Mouse (Mus musculus): ENCODE results near the gene Cpne6. TPM values are rescaled to one million over a fixed set of nuclear protein-coding genes. Genes with fewer than 3 reads are reported as not detected.
A peak's percentile ranks its signal among the peaks of the same experiment; 100 is the strongest.

Cpne6 gene
- total RNA-seq, 2 experiments from 2014 or later, result not detected

- DNase-seq, result peak; percentile 88 to 90
Observed at GRCm38 (mm10) chr14:55497449-55497821, 12.8 kb upstream of the Cpne6 start.

GRCm38 (mm10) chr14:55505612-55506011, 4.6 kb upstream of the Cpne6 start:
- DNase-seq, result no peak

DNA sequence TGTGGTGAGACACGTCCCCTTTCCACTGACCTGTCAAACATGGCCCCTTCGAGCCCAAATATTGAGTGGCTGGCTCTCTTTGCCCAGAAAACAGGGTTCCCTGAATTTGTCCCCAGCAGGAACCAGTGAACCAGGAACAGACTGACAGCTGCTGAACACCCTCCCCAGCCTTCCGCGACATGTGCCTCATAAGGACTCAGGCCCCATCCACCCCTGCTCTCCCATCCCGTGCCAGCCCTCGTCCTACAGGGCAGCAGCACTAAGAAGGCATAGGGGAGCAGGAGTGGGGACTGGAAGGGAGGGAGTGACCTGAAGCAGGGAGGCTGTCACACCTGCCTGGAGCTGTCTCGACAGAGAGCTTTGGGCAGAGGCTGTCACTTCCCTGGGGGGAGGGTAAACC, 2.4 kb upstream of the Cpne6 start:
- DNase-seq, result no peak

DNA sequence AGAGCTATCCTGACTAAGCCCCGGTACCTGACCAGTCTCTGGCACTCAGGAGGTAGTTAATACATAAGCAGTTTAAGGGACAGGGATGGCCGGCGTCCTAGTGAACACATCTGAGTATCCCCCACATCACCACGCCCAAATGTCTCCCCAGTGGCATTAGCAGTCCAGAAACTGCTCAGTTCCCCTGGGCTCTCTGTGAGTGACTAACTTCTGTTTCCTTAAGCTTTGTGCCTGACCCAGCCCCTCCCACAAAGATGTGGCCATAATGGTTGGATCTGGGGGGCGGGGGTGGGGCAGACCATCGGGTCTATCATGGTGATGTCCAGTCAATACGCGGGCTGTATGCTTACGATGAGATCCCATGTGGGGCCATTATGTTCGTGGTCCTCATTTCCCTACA, 705 bp upstream of the Cpne6 start:
- no peak for DNase-seq

- DNase-seq, result no peak
Observed at GRCm38 (mm10) chr14:55511037-55511436, 792 bp downstream of the Cpne6 start.

DNA sequence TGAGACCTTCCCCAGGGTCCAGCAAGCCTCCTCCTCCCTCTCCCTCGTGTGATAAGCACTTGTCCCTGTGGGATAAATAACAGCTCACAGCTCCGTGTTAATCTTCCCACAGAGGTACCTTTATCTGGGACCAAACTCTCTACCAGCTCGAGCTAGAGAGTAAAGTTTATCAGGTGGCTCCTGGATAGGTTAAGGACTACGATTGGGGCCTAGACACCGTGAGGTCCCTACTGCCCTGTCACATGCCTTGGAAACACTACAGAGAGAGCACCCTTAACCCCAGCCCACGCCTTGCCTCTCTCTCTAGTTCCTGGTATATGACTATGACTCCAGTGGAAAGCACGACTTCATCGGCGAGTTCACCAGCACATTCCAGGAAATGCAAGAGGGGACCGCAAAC, 3.7 kb downstream of the Cpne6 start:
- no peak for DNase-seq

GRCm38 (mm10) chr14:55515846-55516245, 5.6 kb downstream of the Cpne6 start:
- no peak for DNase-seq

DNA sequence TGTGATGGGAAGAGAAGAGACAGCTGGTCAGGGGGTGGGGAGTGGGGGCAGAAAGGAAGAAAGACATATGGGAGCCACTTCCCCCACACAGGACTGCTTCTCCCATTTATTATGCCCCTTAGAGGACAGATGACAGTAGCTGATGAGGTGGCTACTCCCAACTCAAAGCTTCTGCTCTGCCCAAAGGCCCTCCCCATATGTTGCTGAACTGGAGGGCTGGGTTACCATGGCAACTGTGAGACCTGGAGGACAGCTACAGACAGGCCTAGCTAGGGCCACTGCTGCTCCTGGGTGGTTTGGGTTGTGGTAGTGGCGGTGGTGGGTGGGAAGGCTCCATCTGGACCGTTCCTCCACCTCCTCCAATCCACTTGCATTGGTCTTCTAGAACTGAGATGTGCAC, 8.7 kb downstream of the Cpne6 start:
- DNase-seq, result no peak

DNA sequence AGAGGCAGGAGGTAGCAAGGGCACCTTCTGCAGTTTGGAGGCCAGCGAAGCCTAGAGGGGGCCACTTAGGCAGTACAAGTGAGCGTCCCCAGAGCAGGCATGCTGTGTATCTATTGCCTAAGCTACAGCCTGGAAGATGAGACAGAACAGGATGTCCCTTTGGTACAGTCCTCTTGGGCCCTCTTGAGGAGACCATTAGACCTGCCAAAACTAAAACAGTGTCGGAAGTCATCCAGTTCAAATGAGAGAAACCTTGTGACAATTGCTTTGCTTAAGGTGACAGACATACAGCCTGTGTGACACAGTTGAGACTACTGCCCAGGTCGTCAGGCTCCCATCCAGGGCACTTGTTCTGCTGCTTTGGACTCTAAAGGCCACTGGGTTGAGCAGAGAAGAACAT, 9.4 kb downstream of the Cpne6 start:
- DNase-seq, result no peak

DNA sequence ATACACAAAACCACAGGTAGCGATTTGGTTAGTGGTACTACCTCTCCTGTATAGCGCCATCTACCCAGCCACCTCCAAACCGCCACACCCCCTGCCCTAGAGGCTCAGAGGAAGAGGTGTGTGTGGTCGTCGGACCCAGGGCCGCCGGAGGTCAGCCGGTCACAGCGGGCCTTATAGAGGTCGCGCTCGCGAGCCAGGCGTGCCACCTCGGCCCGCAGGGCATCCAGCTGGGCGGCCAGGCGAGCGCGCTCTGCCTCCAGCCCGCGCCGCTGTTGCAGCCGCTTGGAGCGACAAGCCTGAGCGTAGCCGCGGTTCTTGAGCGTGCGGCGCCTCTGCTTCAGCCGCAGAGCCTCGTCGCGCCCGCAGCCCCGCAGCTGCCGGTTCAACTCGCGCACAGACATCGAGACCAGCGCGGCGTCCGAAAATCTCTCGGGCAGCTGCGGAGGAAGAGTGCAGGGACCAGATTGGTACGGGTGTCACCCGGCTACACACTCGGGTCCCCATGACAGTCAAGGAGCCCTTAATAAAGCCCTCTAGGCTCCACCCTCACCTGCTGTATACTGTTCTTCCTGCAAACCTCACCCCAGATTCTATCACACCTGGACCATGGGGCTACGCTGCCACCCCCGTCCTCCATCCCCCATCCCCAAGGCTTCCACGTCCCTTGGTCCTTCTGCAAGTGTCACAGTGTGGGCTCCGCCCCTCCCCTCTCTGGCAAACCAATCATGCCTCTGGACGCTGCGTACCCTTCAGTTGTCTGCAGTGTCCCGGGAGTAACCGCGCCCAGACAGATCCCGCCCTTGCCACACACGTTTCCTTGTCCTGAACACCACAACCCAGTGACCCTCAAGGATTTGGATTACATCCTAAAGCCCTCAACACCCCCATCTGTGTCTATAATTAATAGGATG, 10.5 kb downstream of the Cpne6 start:
- DNase-seq, result peak; percentile 39 to 46

DNA sequence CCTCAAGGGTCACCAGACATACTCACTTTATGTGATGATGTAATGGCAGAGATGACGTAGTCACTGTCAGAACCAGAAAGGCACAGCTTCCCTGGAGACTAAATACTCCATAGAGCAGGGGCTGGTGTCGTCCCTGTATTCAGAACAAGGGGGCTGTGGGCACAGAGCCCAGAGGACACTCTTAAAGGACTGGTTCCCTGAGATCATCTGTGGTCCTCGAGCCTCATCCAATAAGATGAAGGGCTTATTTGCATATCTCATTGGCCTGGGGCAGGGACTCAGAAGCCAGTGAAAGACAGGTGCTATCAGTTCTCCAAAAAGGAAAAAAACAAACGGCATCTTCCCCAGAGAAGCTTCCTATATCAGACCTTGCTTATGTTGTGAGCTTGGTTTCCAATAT, 13.8 kb downstream of the Cpne6 start:
- no peak for DNase-seq

DNA sequence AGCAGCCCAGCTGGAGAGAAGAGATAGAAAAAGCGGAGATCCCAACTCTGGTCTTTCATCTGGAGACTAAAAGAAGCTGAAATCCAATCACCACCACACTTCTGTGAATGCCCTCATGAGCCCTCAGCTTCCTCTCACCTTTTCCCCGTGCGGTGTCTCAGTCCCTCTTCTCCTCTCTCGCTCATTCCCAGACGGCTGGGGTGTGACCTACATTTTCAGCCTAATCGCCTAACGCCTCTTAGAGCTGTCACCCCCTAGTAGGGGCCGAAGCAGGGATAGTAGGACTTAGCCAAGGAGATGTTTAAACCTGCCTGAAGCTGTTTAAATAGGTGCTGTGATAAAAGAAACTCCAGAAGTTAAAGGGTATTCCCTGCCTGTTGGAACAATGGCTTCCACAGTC, 14.5 kb downstream of the Cpne6 start, which contains the start of gene Nrl:
TSS of gene Nrl (minus strand) at position 197 of the 400 bp plus-strand sequence.
- no peak for DNase-seq

DNA sequence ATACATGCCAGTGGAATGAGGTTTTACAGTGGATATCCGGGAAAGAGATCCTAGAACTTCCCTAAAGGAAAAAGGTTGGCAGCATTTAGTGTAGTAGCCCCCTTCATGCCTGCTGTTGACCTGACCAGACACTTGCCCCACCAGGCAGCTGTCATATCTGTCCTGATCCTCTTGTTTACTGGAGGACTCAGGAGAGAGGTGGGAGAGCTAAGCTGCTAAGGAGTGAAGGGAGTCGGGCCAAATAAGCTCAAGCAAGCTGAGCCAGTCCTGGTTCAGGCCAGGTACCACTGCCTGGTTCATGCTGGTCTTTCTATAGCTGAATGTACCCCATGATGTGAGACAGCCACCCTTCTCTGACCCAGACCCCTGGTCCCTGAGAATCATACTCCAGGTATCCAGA, 16.4 kb downstream of the Cpne6 start:
- DNase-seq, result no peak

GRCm38 (mm10) chr14:55527940-55528339, 17.7 kb downstream of the Cpne6 start:
- peak; percentile 9 to 27 for DNase-seq

- DNase-seq, result peak; percentile 45 to 72
Observed at GRCm38 (mm10) chr14:55536116-55536745, 26.0 kb downstream of the Cpne6 start.

DNA sequence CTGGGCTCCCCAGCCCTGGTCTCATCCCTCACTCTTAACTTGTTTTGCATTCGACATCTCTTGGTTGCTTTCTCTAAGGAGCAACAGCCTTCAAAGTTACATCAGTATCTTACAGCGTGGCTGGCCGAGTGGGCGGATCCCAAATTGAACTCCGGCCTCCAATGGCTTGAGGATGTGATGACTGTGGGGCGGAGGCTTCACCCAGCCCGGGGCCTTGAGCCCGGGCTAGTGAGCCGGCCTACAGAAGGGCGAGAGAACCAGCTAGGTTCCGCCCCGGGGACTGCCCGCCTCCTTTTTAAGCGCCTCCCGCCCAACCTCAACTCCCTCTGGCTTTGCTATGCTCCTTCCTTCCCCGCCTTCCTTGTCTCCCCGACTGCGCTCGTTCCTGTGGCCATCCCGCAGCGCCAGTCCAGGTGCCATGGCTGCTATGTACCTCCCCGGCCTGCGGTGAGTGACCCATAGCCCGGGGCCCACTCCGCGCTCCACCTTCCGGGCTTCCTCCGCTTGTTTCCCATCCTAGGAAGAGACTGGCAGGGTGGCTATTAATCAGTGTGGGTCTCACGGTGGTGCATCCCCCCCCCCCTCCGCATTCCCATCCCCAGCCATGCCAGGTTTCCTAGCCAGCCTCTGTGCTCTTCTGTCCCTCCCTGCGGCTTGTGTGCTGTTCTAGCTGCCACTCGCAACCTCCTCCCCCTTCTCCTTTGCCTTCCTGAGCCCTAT, 30.0 kb downstream of the Cpne6 start, which contains the start of gene Pck2:
TSS of gene Pck2 (plus strand) at position 200 of the 720 bp plus-strand sequence.
- peak; percentile 94 for DNase-seq

DNA sequence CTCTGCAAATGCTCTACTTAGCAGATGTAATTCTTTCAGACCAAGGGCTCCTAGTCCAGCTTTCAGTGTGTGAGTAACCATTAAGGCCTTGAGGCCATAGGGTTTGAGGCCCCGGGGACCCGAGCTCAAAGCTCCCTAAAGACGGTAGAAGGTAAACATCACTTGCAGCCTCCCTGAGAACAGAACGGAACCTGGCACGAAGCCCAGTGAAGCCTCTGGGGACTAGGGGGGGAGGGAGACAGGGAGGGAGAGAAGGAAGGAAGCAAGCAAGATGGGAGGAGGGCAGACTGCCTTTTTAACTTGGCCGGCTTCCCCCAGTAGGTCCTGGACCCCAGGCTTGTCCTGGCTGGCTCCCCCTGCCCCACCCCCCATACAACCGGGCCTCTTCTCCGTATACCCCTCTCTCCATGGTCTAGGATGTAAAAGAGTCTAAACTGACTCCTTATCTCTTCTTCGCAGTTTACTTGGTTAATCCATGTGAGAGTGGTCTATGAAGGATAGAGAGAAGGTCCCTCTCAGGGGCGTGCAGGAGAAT, 30.6 kb downstream of the Cpne6 start:
- peak; percentile 83 to 87 for DNase-seq

DNA sequence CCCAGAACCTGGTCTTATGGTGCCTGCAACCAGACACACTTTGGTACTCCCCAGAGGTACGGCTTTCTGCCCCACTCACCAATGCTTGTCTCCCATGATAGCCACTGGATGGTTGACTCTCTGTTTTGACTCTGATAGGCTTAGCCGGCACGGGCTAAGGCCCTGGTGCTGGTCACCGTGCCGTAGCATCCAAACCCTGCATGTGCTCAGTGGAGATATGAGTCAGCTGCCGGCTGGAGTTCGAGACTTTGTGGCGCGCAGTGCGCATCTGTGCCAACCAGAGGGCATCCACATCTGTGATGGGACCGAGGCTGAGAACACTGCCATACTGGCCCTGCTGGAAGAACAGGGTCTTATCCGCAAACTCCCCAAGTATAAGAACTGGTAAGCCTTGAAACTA, 32.0 kb downstream of the Cpne6 start:
- DNase-seq, result no peak

DNA sequence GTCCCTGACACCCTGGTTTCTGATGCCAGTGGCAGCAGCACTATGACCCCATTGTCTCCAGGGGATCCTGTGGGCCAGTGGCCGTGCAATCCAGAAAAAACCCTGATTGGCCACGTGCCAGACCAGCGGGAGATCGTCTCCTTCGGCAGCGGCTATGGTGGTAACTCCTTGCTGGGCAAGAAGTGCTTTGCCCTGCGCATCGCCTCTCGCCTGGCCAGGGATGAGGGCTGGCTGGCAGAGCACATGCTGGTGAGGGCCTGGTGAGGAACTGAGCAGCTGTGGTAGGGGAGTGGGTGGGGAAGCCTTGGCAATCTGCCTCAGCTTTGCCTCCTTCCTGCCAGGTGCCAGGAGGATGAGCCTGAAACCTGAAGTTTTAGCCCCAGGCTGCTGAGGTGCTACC, 34.1 kb downstream of the Cpne6 start:
- DNase-seq, result no peak

GRCm38 (mm10) chr14:55550191-55550590, 39.9 kb downstream of the Cpne6 start:
- DNase-seq, result no peak

- DNase-seq, result no peak
Observed at GRCm38 (mm10) chr14:55551347-55551746, 41.1 kb downstream of the Cpne6 start.

GRCm38 (mm10) chr14:55551794-55552193, 41.5 kb downstream of the Cpne6 start:
- DNase-seq, result no peak

DNA sequence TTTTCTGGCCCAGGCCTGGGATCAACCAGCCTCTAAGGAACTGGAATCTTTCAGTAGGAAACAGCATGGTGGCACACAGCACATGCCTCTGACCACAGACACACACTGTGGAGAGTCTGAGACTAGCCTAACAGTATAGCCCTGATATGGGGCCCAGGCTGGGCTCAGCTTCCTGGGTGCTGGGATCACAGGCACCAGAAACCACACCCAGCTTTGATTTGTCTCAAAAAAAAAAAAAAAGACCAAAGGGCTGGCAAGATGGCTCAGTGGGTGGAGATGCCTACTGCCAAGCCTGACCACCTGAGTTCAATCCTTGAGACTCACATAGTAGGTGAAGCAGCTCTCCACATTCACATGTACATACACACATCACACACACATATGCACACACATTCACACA, 44.4 kb downstream of the Cpne6 start:
- no peak for DNase-seq
